Mouse (Mus musculus): ENCODE measurements at regions not wholly inside any gene's neighbourhood (a gene's known extent, or its start where the extent isn't known, plus 50 kb on each side); places are given as distances from the start of the nearest gene placed in this dataset.
A peak's percentile ranks its signal among the peaks of the same experiment; 100 is the strongest.
"Not testable (repeated sequence)": the region's sequence is repeated elsewhere in the genome, so short reads cannot be mapped to it uniquely, and the experiment has no call there.

DNA sequence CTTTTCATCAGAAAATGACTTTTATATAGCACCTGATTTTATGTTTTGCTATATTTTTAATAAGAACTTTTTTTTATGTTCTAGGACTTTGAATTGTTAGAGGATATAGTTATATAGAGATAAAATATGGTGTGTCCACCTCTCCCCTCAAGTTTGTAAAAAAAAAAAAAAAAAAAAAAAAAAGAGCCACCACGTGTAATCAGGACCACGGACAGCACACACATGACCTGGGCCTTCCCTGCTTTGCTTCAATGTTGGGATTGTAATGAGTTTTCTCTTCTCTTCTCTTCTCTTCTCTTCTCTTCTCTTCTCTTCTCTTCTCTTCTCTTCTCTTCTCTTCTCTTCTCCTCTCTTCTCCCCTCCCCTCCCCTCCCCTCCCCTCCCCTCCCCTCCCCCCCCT lies 78.5 kb downstream of the 1700010I14Rik start:
- DNase-seq (ENCODE audit: low read depth) = not testable (repeated sequence)

DNA sequence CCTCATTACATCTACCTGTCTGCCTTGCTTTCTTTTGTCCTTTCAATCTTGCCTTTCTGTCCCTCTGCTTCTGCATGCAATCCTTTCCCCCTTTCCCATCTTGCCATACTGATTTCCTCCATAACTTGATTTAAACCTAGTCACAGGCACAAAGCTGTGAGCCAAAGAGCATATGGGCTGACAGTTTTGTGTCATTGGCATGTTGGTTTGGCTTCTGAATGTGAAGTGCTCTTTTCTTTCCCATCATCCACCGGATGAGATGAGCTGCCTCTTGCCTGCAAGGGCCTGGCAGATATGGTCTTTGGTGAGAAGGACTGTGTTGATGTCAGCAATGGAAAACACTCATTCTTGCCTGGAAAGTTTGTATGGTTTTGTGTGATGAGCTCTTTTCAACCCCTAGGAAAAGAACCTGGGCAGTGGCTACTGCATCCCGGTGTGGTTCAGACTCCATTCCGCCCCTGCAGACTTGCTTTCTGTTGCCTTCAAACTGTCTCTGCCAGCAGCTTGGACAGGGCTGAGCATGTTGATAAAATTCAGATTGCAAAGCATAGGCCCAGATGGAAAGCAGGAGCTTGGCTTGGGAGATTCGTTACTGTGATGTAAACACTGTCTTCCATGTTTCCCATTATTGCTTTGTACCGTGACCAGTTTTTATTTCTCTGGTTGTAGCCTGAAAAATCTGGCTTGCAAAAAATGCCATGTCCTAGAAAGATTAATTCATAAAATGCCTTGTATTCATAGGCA lies 80.9 kb downstream of the 1700010I14Rik start:
- no peak for DNase-seq (ENCODE audit: low read depth)

DNA sequence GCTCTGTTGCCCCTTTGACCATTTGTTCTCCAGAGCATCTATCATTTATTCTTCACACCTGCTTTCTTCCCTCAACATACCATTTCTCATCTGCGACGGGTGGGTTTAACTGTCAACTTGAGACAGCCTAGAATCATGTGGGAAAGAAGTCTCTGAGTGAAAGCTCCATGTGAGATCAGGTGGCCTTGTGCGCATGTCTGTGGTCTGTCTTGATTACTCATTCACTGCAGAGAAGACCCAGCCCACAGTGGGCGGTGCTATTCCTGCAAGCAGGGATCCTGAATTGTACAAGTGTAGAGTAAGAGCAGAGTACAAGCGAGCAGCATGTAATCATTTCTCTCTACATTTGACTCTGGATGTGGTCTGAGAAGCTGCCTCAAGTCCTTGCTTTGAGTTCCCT lies 95.5 kb downstream of the 1700010I14Rik start:
- DNase-seq (ENCODE audit: low read depth) = peak; percentile 49

DNA sequence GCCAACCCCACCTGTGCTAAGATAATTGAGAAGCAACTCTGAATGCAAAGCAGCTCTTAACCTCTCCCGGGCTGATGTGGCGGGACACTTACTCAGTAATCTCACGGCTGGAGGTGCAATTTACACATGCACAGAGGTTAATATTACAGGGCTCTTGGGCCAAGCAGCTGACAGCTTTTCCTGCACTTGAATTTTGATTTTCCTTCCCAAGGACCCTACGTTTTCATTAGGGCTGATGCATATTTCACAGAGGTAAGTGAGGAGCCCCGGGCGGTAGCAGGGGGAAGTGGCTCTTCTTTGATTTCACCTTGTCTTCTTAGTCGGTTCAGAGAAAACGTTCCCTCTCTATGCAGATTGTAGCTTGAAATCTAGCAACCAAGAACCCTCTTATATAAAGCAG lies 139.7 kb downstream of the 1700010I14Rik start:
- no peak for DNase-seq (ENCODE audit: low read depth)

DNA sequence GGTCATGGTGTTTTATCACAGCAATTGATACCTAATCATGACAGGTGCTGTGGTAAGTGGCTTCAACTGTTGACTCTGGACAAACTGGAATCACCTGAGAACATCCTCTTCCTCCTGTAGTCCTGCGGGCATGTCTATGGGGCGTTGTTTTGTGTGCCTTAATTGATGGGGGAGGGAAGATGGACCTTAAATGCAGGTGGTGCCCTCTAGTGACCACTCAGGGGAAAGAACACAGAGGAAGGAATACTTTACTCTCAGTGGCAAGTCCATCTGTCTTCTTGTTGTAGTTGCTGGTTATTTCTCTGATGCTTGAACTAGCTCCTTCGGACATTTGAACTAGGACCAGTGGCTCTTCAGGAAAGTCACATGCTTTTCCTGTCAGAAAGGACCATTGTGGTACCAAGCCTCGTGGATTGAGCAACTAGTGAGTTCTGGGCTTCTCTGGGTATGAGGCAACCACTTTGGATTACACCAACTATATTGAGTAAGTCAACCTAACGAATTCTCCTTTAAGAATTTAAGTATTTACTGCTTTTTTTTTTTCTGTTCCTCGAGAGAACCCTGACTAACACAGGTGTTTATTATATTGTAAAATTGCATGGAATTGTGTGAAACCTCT lies 157.6 kb downstream of the 1700010I14Rik start:
- peak; percentile 80 for DNase-seq (ENCODE audit: low read depth)

DNA sequence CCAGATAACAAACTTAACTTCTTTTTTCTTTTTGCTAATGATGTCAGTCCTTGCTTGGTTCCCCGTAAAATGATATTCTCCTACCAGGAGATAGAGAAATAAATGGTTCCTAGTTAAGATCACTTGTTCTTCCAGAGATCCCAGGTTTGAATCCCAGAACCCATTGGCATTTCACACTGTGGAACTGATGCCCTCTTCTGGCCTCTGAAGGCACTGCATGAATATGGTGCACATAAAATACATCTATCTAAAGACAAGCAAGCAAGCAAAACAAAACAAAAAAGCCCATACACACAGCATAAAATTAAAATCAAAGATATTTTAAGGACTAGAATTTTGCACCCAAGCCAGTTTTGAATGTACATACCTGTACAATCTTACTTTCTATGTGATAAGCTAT lies 162.5 kb downstream of the 1700010I14Rik start:
- DNase-seq (ENCODE audit: low read depth) = peak; percentile 24

DNA sequence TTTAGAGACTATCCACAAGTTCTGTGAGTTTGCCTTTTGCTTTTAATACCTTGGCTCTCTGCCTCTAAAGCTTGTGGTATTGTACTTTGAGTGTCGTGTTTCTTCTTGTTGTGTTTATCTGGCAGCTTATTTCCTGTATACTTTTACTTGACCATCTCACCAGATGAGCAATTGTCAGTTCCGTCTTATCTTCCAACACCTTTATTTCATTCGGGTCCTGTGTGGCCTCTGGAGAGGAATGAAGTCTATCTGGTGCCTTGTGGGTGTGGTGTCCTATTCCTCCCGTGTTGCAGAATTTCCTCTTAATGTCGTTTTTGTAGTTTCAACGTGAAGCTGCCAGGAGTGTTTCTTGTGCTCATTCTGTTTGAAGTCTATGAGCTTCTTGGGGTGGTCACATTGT lies 174.0 kb downstream of the 1700010I14Rik start:
- DNase-seq (ENCODE audit: low read depth) = peak; percentile 55

DNA sequence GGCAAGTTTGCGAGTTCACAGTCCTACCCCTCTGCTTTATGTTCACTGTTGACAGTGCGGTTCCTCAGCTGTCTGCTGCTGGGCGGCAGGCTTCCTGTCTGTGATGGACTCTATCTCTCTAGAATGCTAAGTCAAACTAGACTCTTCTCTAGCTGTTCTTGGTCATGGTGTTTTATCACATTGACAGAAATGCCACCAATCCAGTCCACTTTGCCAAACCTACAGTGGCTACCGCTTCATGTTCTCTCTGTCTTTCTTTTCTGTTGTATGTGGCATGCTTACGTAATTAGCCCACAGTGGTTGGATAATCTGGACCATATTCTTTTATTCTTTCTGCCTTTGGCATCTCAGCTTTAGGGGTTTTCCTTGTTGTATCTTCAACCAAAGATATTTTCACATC lies 174.5 kb downstream of the 1700010I14Rik start:
- peak; percentile 62 for DNase-seq (ENCODE audit: low read depth)

DNA sequence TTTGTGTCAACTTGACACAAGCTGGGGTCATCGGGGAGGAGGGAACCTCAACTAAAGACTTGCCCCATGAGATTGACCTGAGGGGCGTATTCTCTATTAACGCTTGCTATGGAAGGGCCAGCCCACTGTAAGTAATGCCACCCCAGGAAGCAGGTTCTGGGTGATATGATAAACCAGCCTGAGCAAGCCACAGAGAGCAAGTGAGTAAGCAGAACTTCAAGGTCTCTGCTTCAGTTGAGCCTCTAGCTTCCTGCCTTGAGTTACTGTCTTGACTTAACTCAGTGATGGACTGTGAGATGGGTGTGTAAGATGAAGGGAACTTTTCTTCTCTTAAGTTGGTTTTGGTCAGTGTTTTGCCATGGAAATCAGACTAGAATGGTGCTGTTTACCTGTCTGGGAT lies 175.2 kb downstream of the 1700010I14Rik start:
- DNase-seq (ENCODE audit: low read depth) = peak; percentile 95

DNA sequence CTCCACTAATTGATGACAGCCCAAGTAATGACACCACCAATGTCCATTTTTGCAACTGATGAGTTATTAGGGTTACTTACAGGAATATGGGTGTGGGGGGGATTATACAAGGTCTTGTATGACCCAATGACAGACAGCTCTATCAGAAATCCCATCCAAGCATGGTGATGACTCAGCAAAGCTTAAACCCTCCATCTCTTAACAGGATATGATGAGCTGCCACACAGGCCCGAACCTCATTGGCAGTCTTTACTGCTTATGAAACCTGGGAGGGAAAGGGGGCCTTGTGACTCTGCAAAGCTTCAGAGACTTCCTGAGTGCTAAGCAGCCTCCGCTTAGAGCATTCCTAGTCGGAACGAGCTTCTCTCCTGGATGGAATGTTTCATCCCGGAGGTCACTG lies 176.4 kb downstream of the 1700010I14Rik start:
- peak; percentile 87 for DNase-seq (ENCODE audit: low read depth)

DNA sequence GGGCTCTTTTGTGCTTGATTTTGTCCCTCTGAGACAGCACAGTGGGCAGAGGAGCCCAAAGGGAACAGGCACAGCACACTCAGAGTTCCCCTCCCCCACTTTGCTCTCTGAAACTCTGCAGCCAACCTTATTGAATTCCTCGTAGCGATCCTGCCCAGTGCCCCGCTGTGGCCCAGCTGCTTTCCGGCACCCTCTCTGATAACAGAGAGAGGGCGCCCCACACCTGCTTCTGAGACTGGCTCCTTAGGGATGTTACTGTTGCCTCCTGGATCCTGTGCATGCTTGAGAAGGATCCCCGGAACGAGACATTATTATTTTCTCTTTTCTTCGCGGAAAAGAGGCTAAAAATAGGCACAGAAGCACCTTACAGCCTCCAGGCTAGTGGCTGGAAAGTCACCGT lies 179.0 kb downstream of the 1700010I14Rik start:
- DNase-seq (ENCODE audit: low read depth) = no peak

DNA sequence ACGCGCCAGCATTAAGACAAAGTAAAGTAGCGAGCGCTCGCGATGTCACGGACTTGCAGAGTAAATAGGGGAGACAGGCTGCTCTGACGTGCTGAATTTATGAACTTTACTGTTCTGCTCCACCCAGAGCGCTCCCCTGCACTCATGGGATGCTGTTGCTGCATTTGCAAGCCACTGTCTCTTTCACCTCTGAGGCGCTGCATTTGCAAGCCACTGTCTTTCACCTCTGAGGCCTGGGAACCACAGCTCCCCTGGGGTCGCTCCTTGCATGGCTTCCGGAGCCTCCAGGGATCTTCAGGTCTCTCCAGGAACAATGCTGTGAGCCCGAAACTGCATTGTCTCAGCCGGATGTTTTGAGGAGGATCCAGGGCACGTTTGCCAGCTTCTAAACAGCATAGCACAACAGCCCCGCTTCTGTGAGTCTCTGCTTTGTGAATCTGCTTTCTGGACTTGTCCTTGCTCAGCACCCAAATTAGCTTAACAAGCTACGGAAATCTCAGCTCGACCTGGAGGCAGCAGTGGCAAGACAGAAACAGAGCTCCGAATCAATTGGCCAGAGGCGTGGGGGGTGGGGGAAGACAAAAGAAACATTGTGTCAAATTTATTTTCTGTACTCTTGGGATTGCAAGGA lies 179.6 kb downstream of the 1700010I14Rik start:
- DNase-seq (ENCODE audit: low read depth) = no peak

DNA sequence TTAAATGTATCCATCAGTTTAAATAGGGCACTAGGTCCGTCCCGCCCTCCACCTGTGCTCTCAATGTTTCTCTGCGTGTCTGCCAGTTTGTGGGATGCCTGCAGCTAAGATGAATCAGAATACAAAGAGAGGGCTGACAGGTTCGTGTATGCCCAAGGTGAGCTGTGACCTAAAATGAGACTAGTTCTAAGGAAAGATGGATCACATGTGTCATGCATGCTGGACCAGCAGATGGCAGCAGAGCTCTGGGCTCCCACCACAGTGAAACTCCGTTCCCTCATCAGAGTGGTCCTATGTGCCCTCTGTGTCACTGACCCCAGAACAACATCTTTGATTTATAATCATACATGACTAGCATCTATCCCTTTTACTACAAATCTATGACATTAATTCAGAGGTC lies 180.3 kb downstream of the 1700010I14Rik start:
- DNase-seq (ENCODE audit: low read depth) = peak; percentile 64

DNA sequence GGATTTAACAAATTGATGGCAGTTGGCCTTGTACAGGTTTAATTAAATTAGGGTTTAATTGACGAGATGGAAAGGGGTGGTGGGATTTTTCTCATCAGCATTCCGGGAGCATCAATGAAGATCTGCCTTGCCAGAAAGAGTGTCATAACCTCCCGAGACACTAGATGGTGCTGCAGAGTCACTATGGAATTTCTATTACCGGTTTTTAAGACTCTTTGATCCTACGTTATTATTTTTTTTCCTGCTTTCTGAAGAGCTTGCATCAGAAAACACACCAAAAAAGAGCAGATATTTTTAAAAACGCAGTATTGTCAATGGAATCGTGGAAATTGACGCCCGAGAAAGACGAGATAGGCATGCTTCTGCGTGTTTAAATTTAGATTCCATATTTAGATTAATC lies 181.2 kb downstream of the 1700010I14Rik start:
- peak; percentile 70 for DNase-seq (ENCODE audit: low read depth)

DNA sequence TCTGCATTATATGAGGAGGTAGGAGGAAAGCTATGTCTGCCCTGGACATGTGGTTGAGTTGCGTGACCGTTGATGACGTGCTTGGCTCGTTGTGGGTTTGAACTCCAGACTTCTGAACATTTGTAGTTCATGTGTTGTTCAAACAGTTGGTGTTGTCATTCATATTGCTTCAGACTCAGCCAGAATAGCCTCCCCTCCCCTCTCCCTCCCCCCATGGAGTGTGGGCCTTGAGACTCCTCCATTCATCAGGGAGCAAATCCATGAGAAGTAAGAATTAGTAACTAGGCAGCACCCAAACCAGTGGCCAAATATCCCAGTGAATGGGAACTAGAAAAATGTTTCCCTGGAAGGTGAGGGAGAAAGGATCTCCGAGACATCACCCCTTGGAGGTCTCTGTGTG lies 209.0 kb downstream of the 1700010I14Rik start:
- no peak for DNase-seq (ENCODE audit: low read depth)

DNA sequence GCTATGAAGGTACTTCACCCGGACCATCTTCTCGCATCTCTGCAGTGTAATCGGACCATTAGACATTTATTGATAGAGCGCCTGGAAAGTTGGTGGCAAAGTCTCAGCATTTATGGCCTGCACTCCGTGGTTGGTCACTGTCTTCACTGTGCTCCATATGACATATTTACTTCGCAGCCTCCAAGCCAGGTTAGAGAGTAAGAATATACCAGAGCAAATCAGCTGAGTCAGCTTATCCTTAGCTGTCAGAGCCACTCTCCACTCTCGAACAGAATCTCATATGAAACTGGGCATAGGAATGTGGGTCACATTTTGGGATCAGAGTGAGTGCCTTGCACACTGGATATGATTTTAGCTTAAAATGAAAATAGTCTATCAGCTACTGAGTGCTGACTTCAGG lies 212.3 kb downstream of the 1700010I14Rik start:
- no peak for DNase-seq (ENCODE audit: low read depth)

DNA sequence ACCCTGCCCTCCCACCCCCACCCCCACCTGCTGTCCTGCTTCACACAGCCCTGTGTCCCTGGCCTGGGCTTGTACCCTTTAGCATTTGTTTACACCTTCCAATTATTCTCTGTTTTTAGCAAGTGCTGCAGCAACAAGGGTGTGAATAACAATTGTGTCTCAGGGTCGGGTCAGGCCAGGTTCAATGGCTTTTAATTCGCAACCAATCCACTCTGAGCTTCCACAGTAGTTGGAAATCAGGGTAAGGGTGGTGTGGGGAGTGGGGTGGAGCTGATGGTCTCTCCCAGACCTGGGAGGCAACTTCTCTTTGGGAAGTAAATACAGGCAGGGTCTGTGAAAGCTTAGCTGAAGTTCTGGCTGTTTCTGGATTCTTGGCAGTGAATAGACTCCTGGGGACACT lies 214.4 kb downstream of the 1700010I14Rik start:
- no peak for DNase-seq (ENCODE audit: low read depth)

DNA sequence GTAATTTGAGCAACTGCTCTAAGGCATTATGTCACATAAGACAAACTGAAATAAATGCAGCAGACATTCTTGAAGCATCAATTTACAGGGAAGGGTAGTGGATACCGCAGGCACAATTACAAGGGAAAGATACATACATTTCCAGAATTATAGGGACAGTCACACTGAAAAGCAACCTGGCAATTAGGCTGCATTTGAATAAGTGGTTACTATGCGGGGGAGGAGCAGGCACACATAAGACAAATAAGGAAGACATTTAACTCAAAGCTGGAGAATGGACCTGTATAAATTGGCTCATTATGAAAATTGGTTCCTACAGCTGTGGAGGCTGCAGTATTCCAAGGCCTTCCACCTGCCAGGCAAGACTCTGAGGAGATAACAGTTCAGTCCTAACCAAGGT lies 211.2 kb upstream of the Gm17728 start:
- no peak for DNase-seq (ENCODE audit: low read depth)

DNA sequence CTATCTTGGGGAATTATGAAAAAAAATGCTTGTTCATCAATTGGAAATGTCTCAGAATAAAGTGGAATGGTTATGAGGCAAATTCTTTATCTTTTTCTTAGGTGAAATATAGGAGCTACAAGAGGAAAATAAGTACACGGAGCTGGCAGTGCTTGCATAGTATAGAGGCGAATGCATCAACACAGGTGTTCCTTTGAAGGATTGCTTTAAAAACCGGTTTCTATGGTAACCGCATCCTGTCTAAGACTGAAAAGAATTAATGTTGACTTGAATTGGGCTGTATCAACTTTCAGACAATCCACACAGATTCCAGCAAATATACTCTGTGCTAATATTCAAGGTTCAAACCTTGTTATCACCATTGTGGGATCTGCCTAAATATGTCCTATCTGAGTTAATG lies 198.8 kb upstream of the Gm17728 start:
- no peak for DNase-seq (ENCODE audit: low read depth)

DNA sequence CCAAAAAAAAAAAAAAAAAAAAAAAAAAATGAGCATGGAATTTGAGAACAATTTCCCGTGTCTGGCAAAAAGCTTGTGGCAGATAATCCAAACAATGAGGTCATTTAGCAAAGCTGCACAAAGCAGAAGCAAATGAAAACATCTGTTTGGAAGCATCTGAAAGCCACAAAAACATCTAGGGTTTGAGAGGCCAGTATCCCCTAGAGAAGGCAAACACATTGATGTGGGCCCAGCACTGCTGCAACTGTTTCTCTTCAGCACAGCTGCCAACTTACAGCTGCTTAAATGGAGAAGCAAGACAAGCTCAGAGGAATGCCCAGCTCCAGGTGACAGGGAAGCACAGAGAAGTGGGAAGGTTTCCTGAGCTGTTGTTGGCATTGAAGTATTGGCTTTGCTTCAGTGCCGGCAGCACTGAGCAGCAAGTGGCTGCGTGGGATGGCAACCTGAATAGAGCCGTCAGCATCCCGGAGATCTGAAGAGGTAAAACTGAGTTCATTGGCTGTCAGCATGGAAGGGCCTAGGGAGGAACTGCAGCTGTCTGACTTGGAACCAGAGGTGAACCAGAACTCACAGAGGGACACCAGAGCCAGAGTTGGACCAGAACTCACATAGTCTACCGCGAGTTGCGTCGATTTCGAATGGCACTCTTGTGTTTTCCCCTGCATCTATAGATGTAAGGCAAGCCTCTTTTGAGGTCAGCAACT lies 193.8 kb upstream of the Gm17728 start:
- no peak for DNase-seq (ENCODE audit: low read depth)

DNA sequence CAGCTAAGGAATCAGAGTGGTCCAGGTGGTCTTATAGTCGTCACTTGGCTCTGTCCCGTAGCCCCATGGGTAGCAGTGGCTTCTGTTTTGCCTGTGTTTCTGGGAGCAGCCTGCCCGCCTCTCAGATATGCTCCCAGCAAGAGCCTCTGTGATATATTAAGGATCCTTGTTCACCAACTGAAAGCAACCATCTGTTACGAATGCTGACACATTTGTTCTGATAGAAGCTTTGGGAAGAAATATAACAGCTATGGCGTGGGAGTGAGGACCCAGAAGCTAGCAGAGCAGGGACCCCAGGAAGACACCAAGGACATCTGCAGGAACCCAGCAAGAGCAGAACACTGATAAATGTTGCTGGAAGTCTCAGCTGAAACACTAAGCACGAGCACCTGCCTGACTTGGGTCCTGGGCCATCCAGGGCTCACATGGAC lies 186.7 kb upstream of the Gm17728 start:
- DNase-seq (ENCODE audit: low read depth) = no peak

DNA sequence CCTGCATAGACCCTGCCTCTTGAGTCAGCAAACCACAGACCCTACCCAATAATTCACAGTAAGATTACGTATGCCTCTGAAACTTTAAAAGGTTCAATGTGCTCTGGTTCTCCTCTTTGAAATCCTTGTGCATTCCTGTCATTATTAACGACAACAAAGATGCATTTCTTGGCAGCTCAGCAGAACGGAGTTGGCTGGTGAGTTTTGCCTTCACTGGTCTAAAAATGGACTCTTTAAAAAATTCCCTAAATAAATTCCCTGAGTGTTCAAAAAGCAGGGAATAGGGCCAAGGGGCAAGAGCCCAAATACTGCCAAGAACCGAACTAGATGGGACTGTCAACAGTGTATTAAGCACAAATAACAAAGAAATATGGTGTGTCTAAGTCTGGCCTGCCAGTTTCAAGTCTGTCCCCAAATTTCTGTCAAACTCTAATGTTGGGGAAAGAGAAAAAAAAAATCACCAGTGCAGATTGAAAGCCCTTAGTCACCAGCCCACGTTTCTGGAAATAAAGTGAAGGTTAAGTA lies 163.2 kb upstream of the Gm17728 start:
- DNase-seq (ENCODE audit: low read depth) = no peak

DNA sequence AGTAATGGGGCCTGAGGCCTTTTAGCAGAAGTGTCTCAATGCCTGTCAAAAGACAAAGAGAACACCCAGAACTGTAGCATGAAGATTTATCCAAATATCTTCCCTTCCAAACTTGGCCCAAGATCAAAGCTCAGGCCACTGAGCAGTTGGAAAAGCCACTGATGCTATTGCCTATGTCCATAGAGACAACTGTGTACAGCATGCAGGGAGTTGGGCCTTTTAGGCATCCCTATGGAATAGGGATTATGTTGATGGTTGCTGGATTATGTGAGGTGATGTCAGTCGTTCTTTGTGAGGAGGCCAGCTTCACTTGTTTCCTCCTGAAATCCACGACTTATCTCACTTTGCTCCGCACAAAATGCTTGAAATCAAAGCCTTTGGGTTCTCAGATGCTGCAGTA lies 153.1 kb upstream of the Gm17728 start:
- no peak for DNase-seq (ENCODE audit: low read depth)

Data from 416B (cell line).